Mouse (Mus musculus): Measurements from ENCODE around the gene Ftsj3. TPM values are rescaled to one million over a fixed set of nuclear protein-coding genes. Genes with fewer than 3 reads are reported as not detected.

Gene Ftsj3
- polyA plus RNA-seq (2021), result 68.3 TPM

- CTCF ChIA-PET, result interaction anchor here (0.9 to 1.7 kb wide), 6 partner anchors 10 to 111 kb away, joined by 3 to 7 read pairs (median 4); no protein-coding TSS in a partner anchor
- DNase-seq (ENCODE audit: low read depth, low spot score), result peak; percentile 71
- peak; percentile 63 for ATAC-seq
- POLR2A ChIA-PET, result interaction anchor here (1.2 kb wide), 1 partner anchor 15 kb away, joined by 8 read pairs; no protein-coding TSS in a partner anchor
- H3K27me3 ChIP-seq, result no peaks in the 10 kb centered on the region
- in situ Hi-C loops (cut with MboI; ENCODE audit: low pct_unique_long_range_greater_than_20kb), result no loop called here
- no peak for TF ChIP-seq CTCF (IDR thresholded peaks at IDR 0.05)
Observed at GRCm38 (mm10) chr11:106255685-106256451, at the start of gene Ftsj3, which contains the start of gene Psmc5. TSS of gene Ftsj3 (minus strand) at chr11:106256079. TSS of gene Psmc5 (plus strand) at chr11:106256154.

- CTCF ChIA-PET, result interaction anchor here (1.5 kb wide), 1 partner anchor 59 kb away, joined by 5 read pairs; the partner anchor contains the start of gene Prr29
Observed at GRCm38 (mm10) chr11:106305348-106306064, 49.6 kb upstream of the Ftsj3 start.

DNA sequence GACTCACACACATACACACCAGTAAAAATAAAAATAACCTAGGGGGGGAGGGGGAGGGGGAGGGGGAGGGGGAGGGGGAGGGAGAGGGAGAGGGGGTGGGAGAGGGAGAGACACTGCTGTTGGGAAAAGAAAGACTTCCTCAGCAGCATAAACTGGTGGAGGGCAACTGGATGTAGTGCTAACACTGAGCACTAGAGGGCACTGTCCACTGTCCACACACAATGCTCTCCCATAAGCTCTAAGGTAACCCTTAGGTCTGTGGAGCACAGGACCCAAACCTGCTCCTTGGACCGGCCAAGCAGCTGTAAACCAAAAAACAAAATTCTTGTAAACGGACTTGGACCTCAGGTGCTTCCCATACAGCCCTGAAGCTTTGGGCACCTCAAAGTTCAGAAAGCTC is 46.8 kb upstream of the Ftsj3 start:
- TF ChIP-seq CTCF (IDR thresholded peaks at IDR 0.05), result peak; percentile 84
- in situ Hi-C loops (cut with MboI; ENCODE audit: low pct_unique_long_range_greater_than_20kb), result loop anchor here (5.0 kb wide), 1 partner anchor 90 kb away; no protein-coding TSS in a partner anchor
- peaks cover 23% of the 10 kb centered on the region for H3K27me3 ChIP-seq
- ChIA-PET CTCF (interaction anchor here (1.0 to 3.6 kb wide), 12 partner anchors 11 to 84 kb away, joined by 3 to 21 read pairs (median 4); partner anchors contain the start of gene Tcam1), POLR2A (interaction anchor here (0.6 to 0.9 kb wide), 2 partner anchors 23 to 95 kb away, joined by 3 read pairs; no protein-coding TSS in a partner anchor)
- ATAC-seq, result no peak
- no peak for DNase-seq (ENCODE audit: low read depth, low spot score)

More at GRCm38 (mm10) chr11:106305348-106306064, 49.6 kb upstream of the Ftsj3 start:
- in situ Hi-C loops (cut with MboI; ENCODE audit: low pct_unique_long_range_greater_than_20kb), result no loop called here
- ATAC-seq (no peak), DNase-seq (ENCODE audit: low read depth, low spot score) (no peak)
- POLR2A ChIA-PET, result no interaction called here
- no peak for TF ChIP-seq CTCF (IDR thresholded peaks at IDR 0.05)
- peaks cover 11% of the 10 kb centered on the region for H3K27me3 ChIP-seq

- no peak for TF ChIP-seq CTCF (IDR thresholded peaks at IDR 0.05)
- ChIA-PET CTCF (interaction anchor here (1.4 to 3.6 kb wide), 6 partner anchors 10 to 85 kb away, joined by 3 to 21 read pairs (median 6); no protein-coding TSS in a partner anchor), POLR2A (no interaction called here)
- H3K27me3 ChIP-seq, result peaks cover 23% of the 10 kb centered on the region
- in situ Hi-C loops (cut with MboI; ENCODE audit: low pct_unique_long_range_greater_than_20kb), result loop anchor here (5.0 kb wide), 1 partner anchor 91 kb away; no protein-coding TSS in a partner anchor
- no peak for DNase-seq (ENCODE audit: low read depth, low spot score)
- ATAC-seq, result no peak
Observed at GRCm38 (mm10) chr11:106301765-106302164, 45.9 kb upstream of the Ftsj3 start, which contains the start of gene Gh. TSS of gene Gh (minus strand) at chr11:106301865.

GRCm38 (mm10) chr11:106291861-106292260 is 36.0 kb upstream of the Ftsj3 start:
- POLR2A ChIA-PET, result interaction anchor here (1.5 kb wide), 1 partner anchor 19 kb away, joined by 3 read pairs; the partner anchor contains the start of gene Smarcd2
- H3K27me3 ChIP-seq, result no peaks in the 10 kb centered on the region
- ATAC-seq (no peak), DNase-seq (ENCODE audit: low read depth, low spot score) (no peak)
- TF ChIP-seq CTCF (IDR thresholded peaks at IDR 0.05), result no peak
- in situ Hi-C loops (cut with MboI; ENCODE audit: low pct_unique_long_range_greater_than_20kb), result no loop called here
- CTCF ChIA-PET, result interaction anchor here (1.2 to 1.9 kb wide), 2 partner anchors 11 to 35 kb away, joined by 5 to 6 read pairs; partner anchors contain the start of genes Ftsj3 and Psmc5

- ATAC-seq (no peak), DNase-seq (ENCODE audit: low read depth, low spot score) (no peak)
- ChIA-PET POLR2A (interaction anchor here (0.6 kb wide), 1 partner anchor 8 kb away, joined by 6 read pairs; no protein-coding TSS in a partner anchor), CTCF (no interaction called here)
- no peak for TF ChIP-seq CTCF (IDR thresholded peaks at IDR 0.05)
- in situ Hi-C loops (cut with MboI; ENCODE audit: low pct_unique_long_range_greater_than_20kb), result no loop called here
- no peaks in the 10 kb centered on the region for H3K27me3 ChIP-seq
Observed at GRCm38 (mm10) chr11:106290376-106290775, 34.5 kb upstream of the Ftsj3 start.

GRCm38 (mm10) chr11:106289369-106289768 is 33.5 kb upstream of the Ftsj3 start:
- ATAC-seq, result no peak

DNA sequence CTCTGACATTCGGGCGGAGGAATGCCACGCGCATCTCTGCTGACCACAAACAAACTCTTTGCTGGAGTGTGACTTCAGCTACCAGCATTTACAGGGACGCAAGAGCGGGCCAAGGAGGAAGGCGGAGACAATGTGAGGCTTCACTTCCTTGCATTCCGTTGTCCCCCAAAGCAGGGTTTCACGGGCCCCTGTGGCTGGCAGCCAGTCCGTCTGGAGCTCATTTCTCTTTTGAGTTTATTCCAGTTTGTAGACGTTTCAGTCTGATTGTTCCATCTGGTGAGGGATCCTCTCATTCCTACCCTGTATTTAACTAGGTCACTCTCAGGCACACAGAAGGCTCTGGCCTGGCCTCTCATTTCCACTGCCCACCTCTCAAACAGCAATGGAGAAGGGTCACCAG is 31.1 kb upstream of the Ftsj3 start:
- no peaks in the 10 kb centered on the region for H3K27me3 ChIP-seq
- DNase-seq (ENCODE audit: low read depth, low spot score) (no peak), ATAC-seq (no peak)
- POLR2A ChIA-PET, result no interaction called here
- CTCF ChIA-PET, result no interaction called here
- in situ Hi-C loops (cut with MboI; ENCODE audit: low pct_unique_long_range_greater_than_20kb), result no loop called here
- no peak for TF ChIP-seq CTCF (IDR thresholded peaks at IDR 0.05)

More at GRCm38 (mm10) chr11:106289369-106289768, 33.5 kb upstream of the Ftsj3 start:
- H3K27me3 ChIP-seq, result no peaks in the 10 kb centered on the region
- DNase-seq (ENCODE audit: low read depth, low spot score), result no peak
- in situ Hi-C loops (cut with MboI; ENCODE audit: low pct_unique_long_range_greater_than_20kb), result no loop called here
- ChIA-PET POLR2A (no interaction called here), CTCF (interaction anchor here (0.9 kb wide), 1 partner anchor 9 kb away, joined by 3 read pairs; no protein-coding TSS in a partner anchor)
- no peak for TF ChIP-seq CTCF (IDR thresholded peaks at IDR 0.05)

DNA sequence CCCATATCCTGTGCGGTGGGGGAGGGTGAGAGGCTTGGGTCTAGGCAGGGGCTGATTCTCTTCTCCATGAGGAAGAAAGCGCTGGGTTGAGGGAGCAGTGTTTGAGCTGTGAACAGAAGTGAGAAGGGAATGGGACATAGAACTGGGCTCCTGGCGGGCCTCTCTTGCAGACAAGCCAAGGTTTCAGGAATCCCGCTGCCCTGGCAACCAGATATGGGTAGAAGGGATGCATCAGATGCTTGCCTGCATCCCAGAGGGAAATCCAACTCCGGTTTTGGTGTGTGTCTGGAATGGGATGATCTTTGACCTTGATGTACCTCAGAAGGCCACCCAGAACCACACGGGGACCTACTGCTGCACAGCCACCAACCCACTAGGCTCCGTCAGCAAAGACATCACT is 30.3 kb upstream of the Ftsj3 start:
- ATAC-seq (no peak), DNase-seq (ENCODE audit: low read depth, low spot score) (no peak)
- in situ Hi-C loops (cut with MboI; ENCODE audit: low pct_unique_long_range_greater_than_20kb), result no loop called here
- H3K27me3 ChIP-seq, result no peaks in the 10 kb centered on the region
- POLR2A ChIA-PET, result interaction anchor here (0.7 kb wide), 1 partner anchor 67 kb away, joined by 3 read pairs; no protein-coding TSS in a partner anchor
- no peak for TF ChIP-seq CTCF (IDR thresholded peaks at IDR 0.05)
- CTCF ChIA-PET, result interaction anchor here (1.4 kb wide), 1 partner anchor 11 kb away, joined by 3 read pairs; no protein-coding TSS in a partner anchor

- POLR2A ChIA-PET, result no interaction called here
- in situ Hi-C loops (cut with MboI; ENCODE audit: low pct_unique_long_range_greater_than_20kb), result loop anchor here (5.0 kb wide), 1 partner anchor 43 kb away; no protein-coding TSS in a partner anchor
- no peaks in the 10 kb centered on the region for H3K27me3 ChIP-seq
- TF ChIP-seq CTCF (IDR thresholded peaks at IDR 0.05), result no peak
- CTCF ChIA-PET, result interaction anchor here (1.3 kb wide), 1 partner anchor 207 kb away, joined by 3 read pairs; no protein-coding TSS in a partner anchor
- ATAC-seq, result no peak
- DNase-seq (ENCODE audit: low read depth, low spot score), result no peak
Observed at GRCm38 (mm10) chr11:106284126-106284525, 28.2 kb upstream of the Ftsj3 start.

All from Patski (cell line).